Mouse (Mus musculus) G1E (cell line): ENCODE results near the gene Mllt10. TPM values are rescaled to one million over a fixed set of nuclear protein-coding genes. Genes with fewer than 3 reads are reported as not detected.

Source experiments
- ATAC-seq: 2 replicates; pipeline ENCODE4 v1.8.0; 2016; ENCODE audit warnings: mild to moderate bottlenecking; ENCODE audit not compliant: insufficient number of reproducible peaks, poor library complexity, low FRiP score, severe bottlenecking; ENCODE audit errors: extremely low read depth
- DNase-seq: peaks from one replicate; pipeline ENCODE4 v3.0.0; 2012; ENCODE audit warnings: low spot score
- H3K27me3 ChIP-seq: 2 replicates; pipeline ENCODE4 v1.6.1; 2012; ENCODE audit warnings: mild to moderate bottlenecking, low read length, inconsistent platforms; ENCODE audit not compliant: insufficient read depth
- H3K36me3 ChIP-seq: replicated peaks from 2 replicates; pipeline ENCODE3; 2012; ENCODE audit warnings: mild to moderate bottlenecking, inconsistent platforms
- H3K4me1 ChIP-seq: 2 replicates; pipeline ENCODE4 v1.6.1; 2012; ENCODE audit warnings: low read depth, low read length, inconsistent platforms, mixed read lengths; ENCODE audit not compliant: insufficient read depth
- H3K4me3 ChIP-seq: 2 replicates; pipeline ENCODE4 v1.5.1; 2012; ENCODE audit warnings: low read depth, mild to moderate bottlenecking, inconsistent platforms, low read length, moderate library complexity, mixed read lengths
- H3K9me3 ChIP-seq: replicated peaks from 2 replicates; pipeline ENCODE4 v1.6.1; 2012; ENCODE audit warnings: inconsistent platforms
- CTCF ChIP-seq: IDR thresholded peaks from 2 replicates; pipeline ENCODE4 v1.5.1; 2012; ENCODE audit warnings: low read depth, low read length, inconsistent platforms, mixed read lengths
- GATA1 ChIP-seq: IDR thresholded peaks from 2 replicates; pipeline ENCODE4 v1.6.1; 2012; ENCODE audit warnings: borderline replicate concordance, low read length, inconsistent platforms, mixed read lengths
- GATA2 ChIP-seq: IDR thresholded peaks from 2 replicates; pipeline ENCODE4 v1.6.1; 2012; ENCODE audit warnings: low read depth, low read length, inconsistent platforms, borderline replicate concordance
- POLR2AphosphoS5 ChIP-seq: IDR thresholded peaks from 2 replicates; pipeline ENCODE4 v1.6.1; 2012; ENCODE audit warnings: low read depth, low read length, inconsistent platforms; ENCODE audit not compliant: insufficient replicate concordance
- TAL1 ChIP-seq: conservative IDR thresholded peaks from 2 replicates; pipeline ENCODE4 v1.6.1; 2012; ENCODE audit warnings: low read depth, low read length, inconsistent platforms, mixed read lengths
- polyA plus RNA-seq: library from polyadenylated mRNA; stranded (reverse); fragments of >175 nt; gene quantifications from 2 replicates; pipeline ENCODE4 v1.2.3, GENCODE M21; 2012
- total RNA-seq, 2 experiments: library from RNA; stranded (forward) in 1 of 2; stranded (reverse) in 1 of 2; fragments of 200-1000 nt in 1 of 2; fragments of >200 nt in 1 of 2; fragmentation: Nextera tagmentation in 1 of 2; gene quantifications; 2 replicates each; pipeline ENCODE4 v1.2.3; 2014 to 2017

Mllt10 gene
- total and polyA plus RNA-seq, 3 experiments: 20.8 to 141 (median 73.6) TPM

DNA sequence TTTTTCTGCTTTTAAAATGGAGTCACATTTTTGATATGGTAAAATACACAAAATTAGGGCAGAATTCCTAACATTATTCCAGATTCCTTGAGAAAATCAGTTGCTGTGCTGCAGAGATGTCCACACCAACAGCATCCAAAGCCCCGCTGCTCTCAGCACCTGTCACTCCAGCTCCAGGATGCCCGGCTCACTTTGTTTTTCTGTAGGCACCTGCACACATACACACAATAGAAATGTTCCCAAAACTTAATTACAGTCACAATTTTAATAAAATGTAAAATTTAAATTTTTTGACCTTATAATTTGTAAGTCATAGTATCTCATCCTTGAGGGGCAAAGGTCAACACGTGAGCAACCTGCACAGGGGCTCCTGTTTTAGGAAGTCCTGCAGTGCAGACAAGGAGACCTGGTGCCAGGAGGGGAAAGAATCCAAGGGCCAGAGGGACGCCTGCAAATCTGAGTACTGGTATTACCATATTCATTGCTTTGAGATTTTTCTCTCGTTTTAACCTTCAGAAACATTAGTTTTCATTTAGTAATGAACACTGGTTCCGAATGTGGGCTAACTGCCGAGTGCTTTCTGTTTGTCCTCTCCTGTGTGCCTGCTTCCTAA, 154.3 kb downstream of the Mllt10 start:
- H3K4me1 ChIP-seq: no peaks in the 10 kb centered on the region
- H3K4me3 ChIP-seq: no peak overlapping the region
- DNase-seq (no peak), ATAC-seq (no peak)
- TF ChIP-seq GATA2 (no peak), TAL1 (no peak), GATA1 (no peak), CTCF (no peak)
- H3K36me3 ChIP-seq: peaks cover 87% of the 10 kb centered on the region
- H3K9me3 ChIP-seq: no peaks in the 10 kb centered on the region
- H3K27me3 ChIP-seq: no peaks in the 10 kb centered on the region

DNA sequence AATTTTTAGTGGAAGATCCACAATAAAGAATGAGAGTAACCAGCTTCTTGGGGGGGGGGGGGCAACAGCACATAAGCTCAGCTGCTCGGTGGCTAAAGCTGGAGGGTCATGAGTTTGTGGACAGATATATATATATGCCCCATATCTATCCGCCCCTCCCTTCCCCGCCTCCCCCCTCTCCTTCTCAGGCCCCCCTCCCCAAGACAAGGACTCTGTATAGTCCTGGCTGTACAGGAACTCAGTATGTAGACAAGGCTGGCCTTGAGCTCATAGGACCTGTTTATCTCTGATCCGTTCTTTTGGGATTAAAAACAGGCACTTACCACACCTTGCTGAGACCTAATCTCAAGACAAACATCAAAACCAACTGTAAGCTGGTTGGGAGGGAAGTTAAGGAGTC, 154.9 kb downstream of the Mllt10 start:
- no peaks in the 10 kb centered on the region for H3K27me3 ChIP-seq
- TF ChIP-seq CTCF: no peak
- no peak for TF ChIP-seq GATA2
- TF ChIP-seq TAL1: no peak
- TF ChIP-seq GATA1: no peak
- TF ChIP-seq POLR2AphosphoS5: no peak
- no peak overlapping the region for H3K4me3 ChIP-seq
- no peak for DNase-seq
- no peak for ATAC-seq
- peaks cover 90% of the 10 kb centered on the region for H3K36me3 ChIP-seq
- H3K4me1 ChIP-seq: no peaks in the 10 kb centered on the region; the same call in 1 of the 2 replicates
- H3K9me3 ChIP-seq: no peaks in the 10 kb centered on the region

DNA sequence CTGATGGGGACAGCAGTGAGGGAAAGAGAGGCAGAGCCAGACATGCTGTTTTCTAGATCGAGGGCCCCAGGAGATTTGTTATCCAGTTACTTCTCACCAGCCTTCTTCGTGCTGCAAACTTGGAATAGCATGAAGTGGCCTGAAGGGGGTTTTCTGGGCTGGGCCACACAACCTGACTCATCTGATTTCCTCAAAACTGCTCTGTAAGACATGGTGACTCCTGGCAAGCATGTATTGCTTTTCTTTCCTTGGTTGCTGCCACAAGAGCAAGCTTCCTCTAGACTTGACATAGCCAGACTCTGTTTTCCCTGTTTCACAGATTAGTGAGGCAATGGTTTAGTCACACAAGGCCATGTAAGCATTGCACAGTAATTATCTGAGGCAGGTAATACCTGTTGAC, 159.0 kb downstream of the Mllt10 start:
- Histone ChIP-seq H3K36me3 (peaks cover 89% of the 10 kb centered on the region), H3K4me3 (no peak overlapping the region), H3K4me1 (no peaks in the 10 kb centered on the region; the same call in 1 of the 2 replicates), H3K9me3 (no peaks in the 10 kb centered on the region), H3K27me3 (no peaks in the 10 kb centered on the region)
- ATAC-seq (no peak), DNase-seq (no peak)
- no peak for TF ChIP-seq POLR2AphosphoS5
- TF ChIP-seq TAL1: no peak
- TF ChIP-seq GATA2: no peak
- no peak for TF ChIP-seq GATA1
- no peak for TF ChIP-seq CTCF

DNA sequence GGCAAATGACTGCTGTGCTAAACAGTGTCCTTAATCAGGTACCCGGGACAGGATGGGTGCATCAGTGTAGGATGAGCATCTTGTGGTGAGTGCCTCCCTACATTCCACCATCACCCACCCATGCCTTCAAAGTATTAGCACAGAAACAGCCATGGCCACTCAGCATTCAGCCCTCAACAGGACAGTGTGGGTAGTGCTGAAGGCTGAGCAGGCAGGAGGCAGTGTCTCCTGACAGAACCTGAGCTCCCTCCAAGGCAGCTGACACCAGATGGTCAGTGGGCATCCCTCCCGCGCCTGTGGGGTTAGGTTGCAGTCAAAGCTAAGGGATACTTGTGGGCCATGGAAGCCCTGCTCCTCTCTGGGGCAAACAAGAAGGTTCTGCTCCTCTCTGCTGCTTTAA, 162.8 kb downstream of the Mllt10 start:
- H3K27me3 ChIP-seq: no peaks in the 10 kb centered on the region
- H3K36me3 ChIP-seq: peaks cover 82% of the 10 kb centered on the region
- no peaks in the 10 kb centered on the region for H3K9me3 ChIP-seq
- ATAC-seq: 0 out of 2 replicates have a peak, but pooled peaks have one; percentile 22
- H3K4me3 ChIP-seq: no peak overlapping the region
- no peak for TF ChIP-seq CTCF
- no peak for TF ChIP-seq TAL1
- no peak for TF ChIP-seq POLR2AphosphoS5
- DNase-seq: no peak
- H3K4me1 ChIP-seq: no peaks in the 10 kb centered on the region; the same call in 1 of the 2 replicates

DNA sequence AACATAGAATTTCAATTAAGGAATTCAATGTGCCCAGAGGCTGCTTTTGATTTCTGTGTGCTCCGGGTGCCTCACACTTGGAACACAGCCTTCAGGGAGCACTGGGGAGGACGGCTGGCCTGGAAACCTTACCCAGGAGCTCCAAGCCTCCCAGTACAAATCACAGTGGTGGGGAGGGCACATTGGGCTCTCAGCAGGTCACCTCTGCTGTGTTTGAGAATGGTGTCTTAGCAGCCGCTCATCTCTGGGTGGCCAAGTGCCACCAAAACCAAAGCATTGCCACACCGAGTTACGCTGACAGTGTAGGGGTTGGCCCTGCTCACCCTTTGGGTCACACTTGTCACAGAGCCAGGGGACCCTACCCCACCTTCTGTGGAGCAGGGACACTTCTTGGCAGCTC, 163.5 kb downstream of the Mllt10 start:
- Histone ChIP-seq H3K27me3 (no peaks in the 10 kb centered on the region), H3K4me3 (no peak overlapping the region), H3K36me3 (peaks cover 78% of the 10 kb centered on the region), H3K4me1 (no peaks in the 10 kb centered on the region; the same call in 1 of the 2 replicates), H3K9me3 (no peaks in the 10 kb centered on the region)
- no peak for TF ChIP-seq POLR2AphosphoS5
- TF ChIP-seq GATA1: no peak
- TF ChIP-seq GATA2: no peak
- TF ChIP-seq CTCF: no peak
- no peak for DNase-seq
- ATAC-seq: no peak

DNA sequence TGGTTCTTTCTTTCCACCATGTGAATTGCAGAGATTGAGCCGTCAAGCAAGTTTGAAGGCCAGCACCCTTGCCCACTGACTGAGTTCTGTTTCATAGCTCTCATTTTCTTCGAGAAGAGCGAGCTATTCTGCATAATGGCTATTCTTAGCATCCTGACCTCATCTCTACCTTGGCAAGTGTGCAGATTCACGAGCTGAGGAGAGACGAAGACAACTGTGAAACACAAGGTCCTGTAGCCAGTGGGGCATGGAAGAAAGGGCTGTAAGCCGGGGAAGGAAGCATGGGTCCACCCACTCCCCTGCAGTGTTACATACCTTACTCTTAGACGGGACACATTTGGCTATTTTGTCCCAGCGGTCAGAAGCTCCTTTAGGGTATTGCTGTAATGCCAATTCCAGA, 164.1 kb downstream of the Mllt10 start:
- TF ChIP-seq GATA1 (no peak), GATA2 (no peak), POLR2AphosphoS5 (no peak)
- ATAC-seq: no peak
- Histone ChIP-seq H3K27me3 (no peaks in the 10 kb centered on the region), H3K36me3 (peaks cover 72% of the 10 kb centered on the region), H3K4me3 (no peak overlapping the region), H3K4me1 (no peaks in the 10 kb centered on the region; the same call in 1 of the 2 replicates), H3K9me3 (no peaks in the 10 kb centered on the region)
- no peak for DNase-seq

DNA sequence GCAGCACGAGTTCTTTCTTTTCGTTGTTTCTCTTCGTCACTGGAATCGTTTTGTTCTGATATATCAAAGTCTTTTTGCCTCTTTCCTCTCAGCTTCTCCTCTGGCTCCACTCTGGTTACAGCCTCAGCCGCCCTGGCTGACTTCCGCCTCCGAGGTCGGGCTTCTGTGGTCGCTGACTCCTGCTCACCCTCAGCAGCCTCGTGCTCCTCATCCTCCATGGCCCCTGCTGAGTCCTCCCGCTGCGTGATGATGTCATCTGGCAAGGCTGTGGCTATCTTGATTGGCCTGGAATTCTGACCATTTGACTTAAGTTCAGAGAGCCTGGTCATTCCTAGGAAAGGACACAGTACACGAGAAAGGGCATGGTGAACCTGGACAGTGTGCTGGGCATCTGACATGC, 164.5 kb downstream of the Mllt10 start:
- ATAC-seq: no peak
- H3K36me3 ChIP-seq: peaks cover 69% of the 10 kb centered on the region
- no peaks in the 10 kb centered on the region; the same call in 1 of the 2 replicates for H3K4me1 ChIP-seq
- no peak for DNase-seq
- H3K27me3 ChIP-seq: no peaks in the 10 kb centered on the region
- no peaks in the 10 kb centered on the region for H3K9me3 ChIP-seq
- H3K4me3 ChIP-seq: no peak overlapping the region
- TF ChIP-seq CTCF: no peak
- no peak for TF ChIP-seq POLR2AphosphoS5
- TF ChIP-seq GATA2: no peak
- TF ChIP-seq GATA1: no peak
- no peak for TF ChIP-seq TAL1
